Mouse (Mus musculus) spleen, adult 2 months (tissue): Measurements from ENCODE around the gene Traip.

Experiments used
- CTCF ChIP-seq: fragments of 200-500 bp; IDR thresholded peaks from 2 replicates; pipeline ENCODE4 v1.5.1; 2011; ENCODE audit warnings: mild to moderate bottlenecking, inconsistent platforms; ENCODE audit not compliant: insufficient read depth, insufficient read length, insufficient replicate concordance; ENCODE audit errors: extremely low read depth
- POLR2A ChIP-seq: fragments of 200-500 bp; IDR thresholded peaks from 2 replicates; pipeline ENCODE4 v1.6.1; 2011; ENCODE audit warnings: low read depth, low read length, inconsistent platforms

DNA sequence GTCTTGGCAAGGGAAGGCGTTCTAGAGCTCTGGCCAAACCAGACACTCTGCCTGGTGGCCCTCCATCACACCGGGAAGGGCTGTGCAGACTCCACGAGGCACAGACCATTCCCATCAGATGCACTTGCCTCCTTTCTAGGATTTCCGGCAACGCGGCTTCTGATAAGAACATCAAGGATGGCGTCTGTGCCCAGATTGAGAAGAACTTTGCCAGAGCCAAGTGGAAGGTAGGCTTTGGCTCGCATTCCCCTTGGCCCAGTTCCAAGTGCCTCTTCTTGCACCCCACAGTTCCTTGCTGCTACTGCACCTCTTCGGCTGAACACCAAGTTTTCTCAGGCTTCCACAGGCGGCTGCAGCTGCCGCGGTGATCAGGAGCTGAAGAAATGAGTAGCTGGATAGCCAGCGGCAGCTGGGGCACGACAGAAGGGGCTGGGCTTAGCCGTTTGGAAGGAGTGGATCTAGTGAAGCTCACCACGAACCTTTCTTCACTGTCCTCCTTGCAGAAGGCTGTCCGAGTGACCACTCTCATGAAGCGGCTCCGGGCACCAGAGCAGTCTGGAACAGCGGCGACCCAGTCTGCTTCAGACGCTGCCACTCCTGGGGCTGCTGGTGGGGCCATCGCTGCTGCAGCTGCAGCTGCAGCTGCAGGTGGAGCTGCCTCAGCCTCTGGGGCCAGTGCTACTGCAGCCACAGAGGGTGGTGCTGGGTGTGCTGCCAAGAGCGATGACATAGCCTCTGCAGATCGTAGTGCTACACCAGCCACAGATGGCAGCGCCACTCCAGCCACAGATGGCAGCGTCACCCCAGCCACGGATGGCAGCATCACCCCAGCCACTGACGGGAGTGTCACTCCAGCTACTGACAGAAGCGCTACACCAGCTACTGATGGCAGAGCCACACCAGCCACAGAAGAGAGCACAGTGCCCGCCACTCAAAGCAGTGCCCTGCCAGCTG is 2.4 kb upstream of the Traip start:
- TF ChIP-seq CTCF (no peak), POLR2A (no peak)
